Mouse (Mus musculus): ENCODE results near the gene Lbp.

Gene Lbp

DNA sequence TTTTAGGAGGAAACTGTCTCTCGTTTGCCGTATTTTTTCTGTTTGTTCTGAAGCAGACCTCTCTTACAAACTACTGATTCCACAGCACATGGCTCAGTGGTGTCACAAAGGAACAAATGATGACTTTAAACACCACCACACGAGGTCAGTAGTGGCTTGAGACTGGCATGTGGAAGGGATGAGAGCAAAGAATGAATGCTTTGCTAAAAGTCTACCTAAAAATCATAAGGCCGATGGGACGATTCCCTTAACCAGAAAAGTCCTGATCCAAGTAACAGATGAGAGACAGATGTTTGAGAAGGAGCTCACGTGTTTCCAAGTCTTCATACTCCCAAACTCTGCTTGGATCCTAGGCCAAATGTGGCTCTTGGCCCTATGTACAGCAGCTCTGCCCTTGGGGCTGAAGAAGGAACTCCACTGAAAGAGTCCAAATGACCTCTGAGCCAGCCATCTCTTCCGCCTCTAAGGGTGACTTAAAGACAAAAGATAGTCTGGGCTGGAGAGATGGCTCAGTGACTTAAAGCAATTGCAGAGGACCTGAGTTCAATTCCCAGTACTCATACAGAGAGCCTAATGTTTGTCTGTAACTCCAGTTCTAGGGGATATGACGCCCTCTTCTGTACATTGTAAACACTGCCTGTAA is 55.5 kb downstream of the Lbp start:
- DNase-seq (ENCODE audit: low spot score): no peak

DNA sequence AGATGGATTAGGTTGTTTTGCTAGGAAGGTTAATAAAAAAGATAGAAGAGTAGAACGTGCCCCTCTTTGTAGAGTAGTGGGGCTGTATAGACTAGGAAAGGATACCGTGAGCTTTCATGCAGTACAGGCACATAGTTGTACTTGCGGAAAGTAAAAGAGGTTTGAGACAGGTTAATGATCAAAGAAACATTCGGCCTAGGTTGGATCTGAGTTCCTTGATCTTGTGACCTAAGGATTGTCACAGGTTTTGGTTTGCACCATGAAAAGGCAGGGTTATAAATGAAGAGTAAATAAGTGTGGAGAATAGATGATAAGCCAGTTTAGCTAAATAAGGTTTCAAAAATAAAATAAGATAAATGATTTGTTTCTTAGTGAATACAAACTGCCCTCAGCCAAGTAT is 57.9 kb downstream of the Lbp start:
- no peak for DNase-seq (ENCODE audit: low spot score)

DNA sequence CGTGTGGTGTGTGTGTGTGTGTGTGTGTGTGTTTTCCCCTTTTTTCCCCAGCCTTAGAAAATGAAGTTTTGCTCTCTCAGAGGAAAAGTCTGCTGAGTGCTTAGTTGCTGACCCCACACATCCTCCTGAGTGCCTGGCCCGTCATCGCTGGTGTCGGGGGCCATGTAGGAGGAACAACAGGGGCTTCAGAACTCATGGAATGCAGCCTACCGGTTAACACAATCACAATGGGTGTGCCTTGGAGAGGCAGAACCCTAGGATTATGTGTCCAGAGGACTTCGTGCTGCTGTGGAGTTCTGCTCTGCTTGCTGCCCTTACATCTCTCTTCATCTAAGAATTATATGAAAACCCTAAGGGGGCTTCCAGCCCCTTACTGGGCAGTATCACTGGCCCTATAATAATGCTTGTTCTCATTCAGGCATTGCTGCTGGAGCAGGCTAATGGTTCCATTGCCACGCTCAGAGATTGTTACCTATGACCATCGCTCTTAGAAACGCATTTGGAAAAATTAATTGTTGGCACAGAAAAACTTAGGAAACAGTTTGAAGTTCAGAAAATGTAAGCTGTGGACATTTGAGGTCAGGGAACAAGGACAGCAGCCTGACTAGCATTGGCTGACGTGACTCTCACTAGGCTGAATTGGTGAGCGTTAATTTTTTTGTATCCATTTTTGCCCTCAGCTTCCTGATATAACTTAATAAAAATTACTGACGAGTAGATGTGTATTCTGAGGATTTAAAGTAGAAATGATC is 59.0 kb downstream of the Lbp start:
- no peak for DNase-seq (ENCODE audit: low spot score)

DNA sequence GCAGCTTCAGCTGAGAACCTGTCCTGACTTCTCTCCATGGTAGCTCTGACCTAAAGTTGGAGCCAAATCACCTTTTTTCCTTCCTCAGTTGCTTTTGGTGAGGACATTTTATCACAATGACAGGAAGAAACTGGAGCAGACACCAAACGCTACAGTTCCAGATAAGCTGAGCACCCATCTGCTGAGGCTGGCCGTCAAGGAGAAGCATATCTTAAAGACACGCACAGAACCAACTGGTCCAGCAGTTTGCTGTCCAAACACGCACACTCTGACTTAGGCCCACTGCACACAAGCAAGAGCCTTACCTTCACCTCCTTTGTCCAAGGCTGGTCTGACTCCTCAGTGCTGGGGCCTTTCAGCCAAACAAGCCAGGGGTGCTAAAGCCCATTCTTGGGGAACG is 61.4 kb downstream of the Lbp start:
- no peak for DNase-seq (ENCODE audit: low spot score)

DNA sequence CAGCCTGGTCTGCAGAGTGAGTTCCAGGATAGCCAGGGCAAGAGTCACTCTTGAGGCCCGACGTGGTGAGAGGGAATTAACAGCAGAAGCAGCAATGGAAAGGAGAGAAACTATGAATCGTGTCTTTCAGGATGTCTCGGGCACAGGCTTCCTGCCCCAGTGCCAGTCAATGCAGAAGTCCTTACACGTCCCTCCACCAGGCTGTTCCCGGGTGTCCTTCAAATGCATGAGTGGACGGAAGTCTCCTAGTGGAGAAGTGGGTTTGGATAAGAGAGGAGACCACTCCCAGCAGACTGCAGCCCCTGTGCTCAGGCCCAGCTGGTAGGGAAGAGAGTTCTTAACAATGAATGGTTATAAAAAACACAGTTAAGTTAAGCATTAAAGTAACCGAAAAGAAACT is 62.0 kb downstream of the Lbp start:
- no peak for DNase-seq (ENCODE audit: low spot score)

DNA sequence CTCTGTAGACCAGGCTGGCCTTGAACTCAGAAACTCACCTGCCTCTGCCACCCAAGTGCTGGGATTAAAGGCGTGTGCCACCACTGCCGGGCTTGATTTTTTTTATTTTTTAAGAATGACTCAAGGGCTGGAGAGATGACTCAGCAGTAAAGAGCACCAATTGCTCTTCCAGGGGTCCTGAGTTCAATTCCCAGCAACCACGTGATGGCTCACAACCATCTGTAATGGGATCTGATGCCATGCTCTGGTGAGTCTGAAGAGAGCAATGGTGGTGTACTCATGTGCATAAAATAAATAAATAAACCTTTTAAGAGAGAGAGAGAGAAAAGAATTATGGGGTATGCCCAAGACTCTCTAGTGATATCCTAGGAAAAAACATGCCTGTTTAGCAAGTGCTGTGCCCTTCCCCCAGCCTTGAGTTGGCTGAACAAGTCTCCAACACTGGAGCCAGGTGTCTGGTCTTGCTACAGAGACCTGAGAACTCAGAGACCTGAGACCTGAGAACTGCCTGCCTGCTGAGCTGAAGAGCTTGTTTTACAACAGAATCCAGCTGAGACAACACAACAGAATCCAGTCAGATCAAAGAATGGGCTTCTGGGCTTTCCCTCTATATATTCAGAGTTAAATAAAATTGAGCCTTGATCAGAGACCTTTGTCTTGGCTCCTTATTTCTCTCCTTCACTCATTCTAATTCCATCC is 63.3 kb downstream of the Lbp start:
- DNase-seq (ENCODE audit: low spot score): no peak

DNA sequence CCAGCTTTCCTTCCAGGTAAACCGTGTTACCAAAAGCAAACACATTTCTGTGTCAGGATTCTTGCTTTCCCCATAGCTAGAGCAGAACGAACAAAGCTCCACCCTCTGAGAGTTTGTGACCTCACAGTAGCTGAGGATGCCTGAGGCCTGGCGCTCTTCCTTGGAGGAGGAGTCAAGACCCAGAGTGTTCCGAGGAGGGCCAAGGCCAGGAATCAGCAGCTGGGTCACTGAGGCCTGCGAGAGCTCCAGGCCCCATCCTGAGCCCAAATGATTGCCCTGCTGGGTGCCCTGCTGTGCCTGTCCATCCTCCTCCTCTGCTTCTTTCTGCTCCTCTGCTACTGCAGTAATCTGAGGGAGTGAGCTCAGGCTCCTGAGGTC is 63.9 kb downstream of the Lbp start:
- DNase-seq (ENCODE audit: low spot score): peak; percentile 48

DNA sequence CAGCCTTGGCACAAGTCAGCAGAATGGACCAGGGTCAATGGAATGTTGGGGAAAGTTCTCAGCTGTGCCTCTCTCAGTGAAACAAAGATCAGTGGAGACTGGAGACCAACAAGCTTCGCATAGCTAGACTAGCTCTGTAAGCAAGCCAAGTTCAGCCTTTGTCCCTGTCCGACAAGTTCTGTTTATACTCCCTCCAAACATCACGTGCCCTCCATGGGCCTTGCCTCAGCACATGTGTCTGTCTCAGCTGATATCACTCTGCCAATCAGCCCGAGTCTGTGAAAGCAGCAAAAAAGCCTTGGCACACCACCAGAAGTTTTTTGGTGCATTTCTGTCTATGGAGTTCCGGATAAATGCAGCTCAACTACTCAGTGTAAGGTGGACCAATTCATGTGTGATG is 66.8 kb downstream of the Lbp start:
- DNase-seq (ENCODE audit: low spot score): no peak

DNA sequence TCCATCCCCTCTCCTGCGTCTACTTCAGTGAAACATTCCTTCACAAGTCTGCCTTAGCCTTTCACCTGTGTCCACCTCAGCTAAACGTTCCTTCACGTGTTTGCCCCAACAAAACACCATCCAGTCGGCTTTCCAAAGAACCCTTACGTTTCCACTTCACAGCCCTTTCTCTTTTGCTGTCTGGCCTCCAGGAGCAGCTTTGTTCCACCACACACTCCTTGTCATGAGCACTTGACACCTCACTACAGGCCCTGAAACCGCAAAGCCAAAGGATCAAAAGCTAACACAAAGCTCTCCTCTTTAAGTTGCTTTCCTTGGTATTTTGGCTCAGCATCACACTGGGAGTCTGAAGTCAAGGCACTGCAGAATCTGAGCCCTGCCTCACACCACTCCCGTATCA is 67.2 kb downstream of the Lbp start:
- DNase-seq (ENCODE audit: low spot score): no peak

DNA sequence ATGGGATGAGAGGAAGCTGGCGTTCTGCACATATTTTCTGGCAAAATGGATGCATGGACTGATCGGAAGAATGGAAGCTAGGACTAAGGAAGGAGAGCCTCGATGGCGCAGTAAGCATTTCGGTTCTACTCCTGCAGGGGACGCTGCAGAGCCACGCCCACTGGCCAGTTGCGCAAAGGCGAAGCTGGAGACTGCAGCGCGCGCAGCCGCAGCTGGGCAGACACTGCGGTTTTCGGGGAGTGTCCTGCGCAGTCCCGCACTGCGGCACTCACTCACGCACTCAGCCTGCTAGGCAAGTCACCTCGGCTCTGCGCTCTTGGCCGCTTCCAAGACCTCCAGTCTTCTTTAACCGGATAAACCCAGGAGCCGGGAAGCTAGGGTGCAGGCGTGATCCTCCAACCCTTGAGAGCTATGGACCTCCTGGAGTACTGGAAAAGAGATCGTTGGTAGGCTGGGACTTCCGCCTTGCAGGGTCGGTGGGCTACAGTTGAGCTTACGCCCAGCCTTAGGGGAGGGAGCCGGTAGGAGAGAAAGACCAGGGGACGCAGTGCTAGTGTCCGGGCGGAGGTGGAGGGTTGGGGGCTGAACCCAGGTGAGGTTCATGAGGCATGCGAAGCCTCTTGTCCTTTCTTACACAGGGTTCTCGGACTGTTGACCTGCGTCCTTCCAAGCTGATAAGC is 69.3 kb downstream of the Lbp start, which contains the start of gene Snhg11:
Snhg11 (plus strand) TSS at position 196 of the 680 bp plus-strand sequence.
- peak; percentile 90 for DNase-seq (ENCODE audit: low spot score)

DNA sequence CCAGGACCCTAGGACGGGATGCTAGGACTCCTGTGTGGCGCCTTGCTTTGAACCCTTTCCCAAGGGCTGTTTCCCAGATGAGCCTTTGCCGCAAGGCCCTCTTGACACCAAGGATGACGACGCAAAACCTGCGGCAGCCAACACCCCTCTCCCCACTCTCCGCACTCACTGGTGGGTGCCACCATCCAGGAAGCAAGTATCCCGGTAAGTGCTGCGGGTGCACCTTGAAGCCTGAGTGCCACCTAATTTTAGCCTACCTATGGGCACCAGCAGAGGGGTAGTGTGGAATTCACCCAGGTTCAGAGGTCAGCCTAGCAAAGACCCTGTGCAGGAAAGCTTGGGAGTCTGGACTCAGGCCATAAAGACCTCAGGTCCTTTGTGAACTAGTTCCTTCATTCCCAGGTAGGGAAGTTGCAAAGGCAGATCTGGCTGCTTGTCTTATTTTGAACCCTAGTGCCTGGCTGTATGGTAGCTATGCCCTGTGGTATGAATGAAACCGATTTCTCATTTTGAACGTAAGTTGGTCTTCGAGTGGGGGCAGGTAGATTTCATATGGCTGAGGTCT is 69.9 kb downstream of the Lbp start:
- no peak for DNase-seq (ENCODE audit: low spot score)

DNA sequence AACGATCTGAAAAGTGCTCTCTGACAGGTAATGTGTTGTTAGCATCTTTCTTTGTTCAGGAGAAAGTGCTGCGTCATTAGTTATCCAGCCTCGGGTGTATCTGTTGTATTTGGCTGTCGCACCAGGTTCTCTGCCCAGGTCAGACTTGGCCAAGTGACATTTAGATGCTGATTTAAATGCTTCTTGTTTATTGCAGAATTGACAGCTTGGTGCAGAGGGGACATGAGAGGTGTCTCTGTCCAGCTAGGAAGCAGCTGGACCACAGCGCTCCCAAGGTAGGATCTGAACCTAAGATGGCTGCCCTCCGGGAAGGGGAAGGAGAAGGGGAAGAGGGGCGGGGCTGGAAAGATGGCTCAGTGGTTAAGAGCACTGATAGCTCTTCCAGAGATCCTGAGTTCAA is 70.5 kb downstream of the Lbp start:
- no peak for DNase-seq (ENCODE audit: low spot score)

DNA sequence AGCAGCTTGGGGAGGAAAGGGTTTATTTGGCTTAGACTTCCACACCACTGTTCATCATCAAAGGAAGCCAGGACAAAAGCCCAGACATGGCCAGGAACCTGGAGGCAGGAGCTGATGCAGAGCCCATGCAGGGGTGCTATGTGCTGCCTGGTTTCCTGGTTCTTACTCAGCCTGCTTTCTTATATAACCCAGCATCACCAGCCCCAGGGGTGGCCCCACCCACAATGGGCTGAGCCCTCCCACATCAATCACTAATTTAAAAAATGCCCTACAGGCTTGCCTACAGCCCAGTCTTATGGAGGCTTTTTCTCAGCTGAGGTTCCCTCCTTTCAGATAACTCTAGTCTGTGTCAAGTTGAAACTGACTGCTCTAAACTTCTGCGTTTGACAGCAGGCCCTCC is 71.5 kb downstream of the Lbp start:
- no peak for DNase-seq (ENCODE audit: low spot score)

DNA sequence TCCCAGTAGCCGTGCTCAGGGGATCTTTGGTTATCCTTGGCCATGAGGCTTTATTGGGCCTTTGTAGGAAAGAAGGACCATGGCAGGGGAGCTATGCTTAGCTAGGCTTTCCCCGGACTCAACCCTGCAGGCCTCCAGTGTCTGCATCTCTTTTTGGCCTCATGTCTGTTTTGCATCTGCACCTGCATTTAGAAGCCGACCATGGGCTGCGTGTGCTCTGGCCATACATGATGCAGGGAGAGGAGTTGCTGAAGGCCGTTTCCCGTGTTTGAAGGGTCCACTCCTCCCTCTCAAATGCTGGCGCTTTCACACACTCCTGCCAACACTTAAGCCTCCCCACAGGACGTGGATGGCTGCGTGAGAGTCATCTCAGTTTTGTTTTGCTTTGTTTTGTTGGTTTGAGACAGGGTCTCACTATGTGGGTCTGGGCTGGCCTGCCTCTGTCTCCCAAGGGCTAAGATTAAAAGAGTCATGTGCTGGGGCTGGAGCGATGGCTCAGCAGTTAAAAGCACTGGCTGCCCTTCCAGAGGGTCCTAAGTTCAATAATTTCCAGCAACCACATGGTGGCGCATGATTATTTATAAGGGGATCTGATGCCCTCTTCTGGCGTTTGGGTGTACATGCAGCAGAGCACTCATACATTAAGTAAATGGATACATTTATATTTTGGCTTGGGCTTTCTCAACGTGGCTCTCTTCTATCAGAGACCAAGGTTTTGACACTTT is 73.2 kb downstream of the Lbp start:
- DNase-seq (ENCODE audit: low spot score): peak; percentile 93

Measured in embryo, embryonic 10 days (tissue).